Mouse (Mus musculus) layer of hippocampus, postnatal 25 days (tissue): ENCODE results near the gene Chn1. TPM values are rescaled to one million over a fixed set of nuclear protein-coding genes. Genes with fewer than 3 reads are reported as not detected.

Experiments used
- DNase-seq, 2 experiments: peaks; one replicate each; pipeline ENCODE4 v3.0.0; 2022; ENCODE audit warnings: mixed read lengths in 2 of 2, low spot score in 1 of 2; ENCODE audit errors: extremely low spot score in 1 of 2
- total RNA-seq, 2 experiments: library from RNA; stranded (reverse); gene quantifications; 2 replicates each; pipeline ENCODE4 v1.2.3; 2021

Chn1 gene
- total RNA-seq, 2 experiments from 2014 or later, result 1,740 to 1,825 TPM

DNA sequence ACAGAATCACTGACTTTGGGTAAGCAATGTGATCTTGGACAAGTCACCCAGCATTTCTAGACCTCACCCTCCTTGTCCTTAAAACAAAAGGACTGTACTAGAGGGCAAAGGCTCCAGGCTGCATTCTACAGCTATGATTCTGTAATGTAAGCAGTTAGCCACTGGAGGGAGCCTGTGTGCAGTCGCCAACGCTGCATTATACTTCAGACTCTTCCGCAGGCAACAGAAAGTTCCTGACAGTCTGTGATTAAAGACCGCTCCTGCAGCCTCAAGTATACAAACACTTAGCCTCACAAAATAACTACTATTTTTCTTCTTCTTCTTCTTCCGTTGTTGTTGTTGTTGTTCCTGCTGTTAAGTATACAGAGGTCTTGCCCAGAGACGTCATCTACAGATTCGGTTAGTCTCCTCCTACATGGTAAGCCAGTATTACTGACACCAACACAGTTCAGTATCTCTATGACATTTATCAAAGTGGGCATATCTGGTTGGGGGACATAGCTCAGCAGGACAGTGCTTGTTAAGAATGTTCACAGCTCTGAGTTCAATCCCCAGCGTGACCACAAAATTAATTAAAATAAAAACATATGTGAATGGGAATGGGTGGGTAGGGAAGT is 208.0 kb downstream of the Chn1 start:
- DNase-seq, result peak in 1 of 2 experiments; percentile 61

DNA sequence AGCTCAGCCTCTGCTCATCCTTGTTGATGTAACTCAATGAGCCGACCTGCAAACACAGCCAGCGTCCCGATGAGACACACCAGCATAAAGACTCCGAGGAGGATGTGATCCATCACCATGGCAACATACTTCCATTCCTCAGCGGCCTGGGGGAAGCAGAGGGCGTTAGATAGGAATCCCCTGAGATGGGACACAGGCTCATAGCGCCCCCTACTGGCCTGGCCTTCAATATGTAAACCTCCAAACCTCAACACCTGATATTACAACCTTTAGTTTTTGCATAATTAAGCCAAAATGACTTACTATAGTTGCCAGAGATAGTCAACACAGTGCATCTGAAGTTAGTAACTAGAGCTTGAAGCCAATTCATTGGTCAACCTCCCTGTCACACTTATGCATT is 209.0 kb downstream of the Chn1 start:
- DNase-seq, result peak in 1 of 2 experiments; percentile 46

DNA sequence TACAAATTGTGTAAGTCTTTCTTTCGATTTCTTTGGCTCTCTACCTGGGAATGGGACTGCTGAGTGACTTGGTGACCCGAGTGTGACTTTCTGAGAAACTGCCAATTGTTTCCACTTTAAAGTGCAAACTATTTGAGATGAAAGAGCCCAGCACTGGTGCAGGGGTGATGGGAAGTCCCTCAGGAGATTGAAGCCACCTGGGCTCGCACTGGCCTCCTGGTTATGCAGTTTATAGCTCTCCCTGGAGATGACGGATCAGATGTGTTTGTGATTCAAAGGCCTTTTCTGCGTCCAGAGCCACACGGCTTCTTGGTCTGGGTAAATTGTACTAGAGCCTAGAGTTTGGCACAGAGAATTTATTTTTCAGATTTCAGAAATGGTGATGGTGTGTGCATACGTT is 211.5 kb downstream of the Chn1 start:
- DNase-seq, result no peak

DNA sequence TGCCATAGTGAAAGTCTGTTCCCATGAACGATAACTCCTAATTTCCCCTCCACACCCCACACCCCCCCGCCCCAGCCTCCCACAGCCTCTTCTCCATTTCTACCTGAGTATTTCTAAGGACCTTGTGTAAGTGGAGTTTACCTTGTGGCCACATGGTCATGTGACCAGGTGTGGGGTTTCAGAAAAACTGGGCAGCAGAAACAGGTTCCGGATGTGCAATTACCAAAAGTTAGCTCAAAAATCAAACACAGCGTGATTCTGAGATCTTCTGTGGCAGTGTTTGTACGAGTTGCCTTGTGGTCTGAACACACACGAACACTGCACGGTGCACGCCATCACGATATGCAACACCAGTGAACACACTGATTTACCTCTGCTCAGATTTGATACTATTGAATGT is 212.5 kb downstream of the Chn1 start:
- DNase-seq, result no peak

DNA sequence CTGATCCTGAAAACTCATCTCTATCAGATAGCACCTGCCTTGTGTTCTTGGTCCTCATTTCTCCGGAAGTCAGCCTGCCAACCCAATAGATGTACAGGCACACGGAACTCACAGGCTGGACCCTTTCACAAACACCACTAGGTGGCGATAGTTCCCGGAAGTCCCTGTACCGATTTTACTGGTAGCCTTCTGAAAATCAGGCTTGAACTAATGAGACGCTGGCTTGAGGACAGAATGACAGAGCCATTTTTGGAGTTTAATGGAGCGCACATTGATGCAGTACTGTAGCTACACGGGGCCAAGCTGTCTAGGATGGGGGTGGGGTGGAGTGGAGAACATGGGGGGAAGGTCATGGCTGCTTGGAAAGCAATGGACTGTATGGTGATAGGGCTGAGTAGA is 213.5 kb downstream of the Chn1 start:
- DNase-seq, result peak in 1 of 2 experiments; percentile 41

DNA sequence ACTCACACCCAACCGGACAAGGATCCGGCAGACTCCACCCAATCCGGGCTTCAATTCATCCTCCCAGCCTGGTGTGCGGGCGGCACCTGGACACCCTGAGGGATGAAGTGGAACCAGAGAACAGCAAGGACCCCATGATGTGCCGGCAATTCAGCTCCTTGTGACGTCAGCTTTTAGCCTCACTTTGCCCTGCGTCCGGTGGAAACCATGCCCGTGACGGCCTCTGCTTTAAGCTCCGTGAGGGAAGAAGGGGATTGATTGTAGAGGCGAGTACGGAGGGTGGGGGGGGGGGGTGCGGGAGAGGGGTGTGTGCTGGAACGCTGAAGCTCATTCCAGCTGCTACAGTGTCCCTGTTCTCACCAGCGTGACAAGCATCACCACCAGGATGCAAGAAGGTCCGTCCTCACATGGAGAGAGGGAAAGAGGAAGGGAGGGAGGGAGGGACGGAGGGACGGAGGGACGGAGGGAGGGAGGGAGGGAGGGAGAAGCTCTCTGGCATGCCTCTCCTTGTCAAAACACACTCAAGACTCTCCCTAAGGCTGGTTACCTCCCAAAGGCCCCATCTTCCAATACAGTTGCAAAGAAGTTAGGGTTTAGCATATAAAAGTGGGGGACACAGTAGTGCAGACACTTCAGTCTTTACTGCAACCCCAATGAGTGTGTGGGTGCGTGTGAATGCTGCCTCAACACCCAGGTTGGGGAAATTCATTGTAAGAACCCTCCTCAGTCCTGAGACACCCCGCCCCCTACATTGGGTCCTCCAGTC is 214.1 kb downstream of the Chn1 start:
- DNase-seq, result no peak

Other genes with a start within 250 kb of the Chn1 start
- gene Wipf1, start 245.6 kb downstream of the Chn1 start, total RNA-seq, result 10 to 100 TPM in 1 of 2 experiments, 1 to 10 TPM in 1; 9.8 to 10.4 TPM
- gene Chrna1, start 195.0 kb downstream of the Chn1 start, total RNA-seq, result under 1 TPM; 0.35 to 0.57 TPM
- 100 to 1,000 TPM; 132 to 140 TPM for gene Atf2, start 117.3 kb upstream of the Chn1 start, total RNA-seq
- gene Atp5g3, start 136.0 kb upstream of the Chn1 start, total RNA-seq, result 100 to 1,000 TPM; 530 to 583 TPM